Mouse (Mus musculus) gastrocnemius, postnatal 36 days (tissue): ENCODE measurements around the gene Atp13a2. TPM values are rescaled to one million over a fixed set of nuclear protein-coding genes. Genes with fewer than 3 reads are reported as not detected.

ENCODE experiments used
- DNase-seq, 2 experiments: peaks; one replicate each; pipeline ENCODE4 v3.0.0; 2022
- intact Hi-C: fragments of 180-260 bp; cut with DNase I; formaldehyde crosslinking; loops from one replicate; pipeline ENCODE4 v1.15.1; 2025
- long read RNA-seq, 2 experiments: library from polyadenylated mRNA; stranded (forward); transcript quantifications; one replicate each; pipeline ENCODE4 v2.0.0; 2021
- total RNA-seq, 2 experiments: library from RNA; stranded (reverse); gene quantifications; 2 replicates each; pipeline ENCODE4 v1.2.3; 2021

Atp13a2 gene
- total RNA-seq, result 10 to 100 TPM; 16.6 to 17.5 TPM
- long read RNA-seq, experiment 1, partial matches to known transcripts, result 5 of 13 reads
- long read RNA-seq, experiment 1, other reads (novel, unspliced or antisense), result 3 of 13 reads
- long read RNA-seq, experiment 2, partial matches to known transcripts, result 14 of 19 reads
- long read RNA-seq, experiment 2, other reads (novel, unspliced or antisense), result 2 of 19 reads

- DNase-seq, result peak; percentile 85
- intact Hi-C loops, result no loop called here
These were observed at the start of gene Atp13a2 for GRCm38 (mm10) chr4:140986711-140987395. Gene Atp13a2, plus strand, starts transcription at chr4:140986873.

GRCm38 (mm10) chr4:140944356-140944755, 42.3 kb upstream of the Atp13a2 start:
- no peak for DNase-seq
- intact Hi-C loops, result no loop called here

DNA sequence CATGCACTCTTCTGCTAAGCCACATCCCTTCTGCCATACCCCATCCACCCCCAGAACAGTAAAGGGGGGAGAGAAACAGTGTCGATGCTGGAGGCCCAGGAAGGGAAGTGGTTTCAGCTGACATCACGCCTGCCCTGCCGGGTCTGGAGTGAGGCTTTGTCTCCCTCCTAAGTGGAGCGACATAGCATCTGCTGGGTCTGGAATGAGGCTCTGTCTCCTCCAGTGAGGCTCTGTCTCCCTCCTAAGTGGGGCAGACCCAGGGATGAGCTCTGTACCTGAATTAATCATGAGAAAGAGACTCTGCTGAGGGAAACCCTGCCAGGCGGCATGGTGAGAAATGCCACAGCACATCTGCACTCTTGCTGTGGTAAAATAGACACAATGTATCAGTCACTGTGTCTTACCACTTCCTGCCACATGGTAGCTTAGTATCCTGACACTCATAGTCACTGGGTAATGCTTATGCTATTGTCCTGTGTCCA, 41.7 kb upstream of the Atp13a2 start:
- intact Hi-C loops, result no loop called here
- no peak for DNase-seq

DNA sequence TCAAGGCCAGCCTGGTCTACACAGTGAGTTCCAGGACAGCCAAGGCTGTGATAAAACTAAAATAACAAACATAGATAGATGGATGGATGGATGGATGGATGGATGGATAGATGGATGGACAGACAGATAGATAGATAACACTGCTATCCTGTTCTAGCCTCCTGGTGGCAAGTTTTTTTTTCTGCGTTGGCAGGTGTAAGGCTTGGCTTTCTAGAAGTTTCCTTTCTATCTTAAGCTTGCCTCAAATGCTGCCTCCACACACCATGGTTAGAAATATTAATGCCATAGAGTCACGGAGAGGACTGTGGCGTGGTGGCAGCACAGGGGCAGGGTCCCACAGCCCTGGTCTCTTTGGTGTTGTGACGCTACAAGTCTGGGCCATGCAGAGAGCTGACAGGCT, 41.1 kb upstream of the Atp13a2 start:
- DNase-seq, result no peak
- intact Hi-C loops, result no loop called here

DNA sequence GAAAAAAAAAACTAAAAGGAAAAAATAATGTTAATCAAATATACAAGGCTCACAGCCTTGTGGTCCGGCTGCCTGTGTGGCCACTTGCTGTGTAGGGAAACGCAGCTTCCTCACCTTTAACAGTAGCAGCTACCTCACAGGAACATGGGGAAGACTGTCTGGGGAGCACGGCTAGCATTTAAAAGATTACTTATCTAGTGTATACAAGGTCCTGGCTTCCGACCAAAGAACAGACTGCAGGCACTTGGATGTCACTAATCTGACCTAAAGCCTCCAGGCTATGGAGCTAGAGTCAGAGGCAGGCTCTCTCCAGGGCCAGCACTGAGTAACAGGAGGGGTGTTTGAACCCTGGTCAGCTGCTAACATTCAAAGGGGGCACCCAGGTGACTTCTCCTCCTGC, 40.6 kb upstream of the Atp13a2 start:
- intact Hi-C loops, result no loop called here
- DNase-seq, result no peak

- DNase-seq, result no peak
- intact Hi-C loops, result no loop called here
These were observed 40.0 kb upstream of the Atp13a2 start for GRCm38 (mm10) chr4:140946580-140947205.

- intact Hi-C loops, result no loop called here
These were observed 38.9 kb upstream of the Atp13a2 start for GRCm38 (mm10) chr4:140947487-140948440.

GRCm38 (mm10) chr4:140948481-140948880, 38.2 kb upstream of the Atp13a2 start:
- no peak for DNase-seq
- intact Hi-C loops, result no loop called here

More at GRCm38 (mm10) chr4:140947487-140948440, 38.9 kb upstream of the Atp13a2 start:
- DNase-seq, result no peak

GRCm38 (mm10) chr4:140949052-140949451, 37.6 kb upstream of the Atp13a2 start:
- intact Hi-C loops, result no loop called here

DNA sequence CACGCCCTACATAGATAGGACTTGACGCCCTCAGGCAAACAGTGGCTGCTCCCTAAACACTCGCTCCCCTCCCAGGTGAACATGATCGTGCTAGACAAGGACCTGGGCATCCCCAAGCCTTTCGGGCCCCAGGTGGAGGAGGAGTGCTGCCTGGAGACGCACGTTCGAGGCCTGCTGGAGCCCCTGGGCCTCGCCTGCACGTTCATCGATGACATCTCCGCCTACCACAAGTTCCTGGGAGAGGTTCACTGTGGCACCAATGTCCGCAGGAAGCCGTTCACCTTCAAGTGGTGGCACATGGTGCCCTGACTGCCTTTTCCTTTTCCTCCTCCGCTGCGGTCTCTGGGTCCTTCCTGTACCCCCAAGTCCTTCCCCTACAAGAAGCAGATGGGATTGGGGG, 37.1 kb upstream of the Atp13a2 start:
- DNase-seq, result peak in 1 of 2 experiments; percentile 9
- intact Hi-C loops, result loop anchor here (5.0 kb wide), 1 partner anchor 187 kb away; no protein-coding TSS in a partner anchor

More at GRCm38 (mm10) chr4:140949052-140949451, 37.6 kb upstream of the Atp13a2 start:
- no peak for DNase-seq

- peak in 1 of 2 experiments; percentile 18 for DNase-seq
- intact Hi-C loops, result loop anchor here (5.0 kb wide), 1 partner anchor 188 kb away; no protein-coding TSS in a partner anchor
These were observed 36.1 kb upstream of the Atp13a2 start for GRCm38 (mm10) chr4:140950574-140950973.

DNA sequence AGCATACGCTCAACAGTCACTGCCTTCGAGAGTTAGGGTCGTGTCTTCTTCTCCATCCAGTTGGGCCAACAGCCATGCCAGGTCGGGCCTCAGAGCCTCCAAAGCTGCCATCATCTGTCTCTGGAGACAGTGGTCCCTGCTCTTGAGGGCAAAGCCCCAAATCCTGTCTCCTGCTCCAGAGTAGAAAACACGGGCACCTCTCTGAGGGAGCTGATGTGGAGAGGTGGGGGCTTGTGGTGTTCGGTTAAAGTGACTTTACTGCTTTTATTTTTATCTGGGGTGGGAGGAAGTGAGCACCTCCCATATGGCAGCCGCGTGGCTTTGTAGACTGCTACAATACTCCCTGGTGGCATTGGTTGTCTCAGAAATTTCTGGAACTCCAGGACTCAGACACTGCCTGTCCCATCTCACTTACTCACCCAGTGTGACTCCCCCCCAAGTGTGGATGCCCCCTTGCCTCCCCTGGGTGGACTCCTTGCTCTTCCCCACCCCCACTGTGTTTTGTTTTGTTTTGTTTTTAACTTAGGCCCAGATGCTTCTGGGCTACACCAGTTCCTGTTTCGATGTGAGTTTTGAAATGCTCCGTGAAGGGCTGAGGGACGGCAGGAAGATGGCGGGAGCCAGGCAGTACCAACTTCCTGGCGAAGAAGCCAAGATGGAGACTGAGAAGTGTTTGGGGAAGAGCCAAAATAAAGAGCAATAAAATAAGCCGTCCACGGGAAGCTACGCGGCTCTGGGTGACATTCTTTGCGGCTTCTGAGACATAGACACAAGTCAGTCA, 34.6 kb upstream of the Atp13a2 start:
- DNase-seq, result no peak
- intact Hi-C loops, result loop anchor here (5.0 kb wide), 1 partner anchor 190 kb away; no protein-coding TSS in a partner anchor

- intact Hi-C loops, result loop anchor here (5.0 kb wide), 4 partner anchors 35 to 170 kb away; partner anchors contain the start of gene Padi2
- no peak for DNase-seq
These were observed 29.5 kb upstream of the Atp13a2 start for GRCm38 (mm10) chr4:140957131-140957702.

GRCm38 (mm10) chr4:140957725-140958124, 28.9 kb upstream of the Atp13a2 start:
- peak; percentile 58 to 69 for DNase-seq
- intact Hi-C loops, result loop anchor here (5.0 kb wide), 4 partner anchors 35 to 170 kb away; partner anchors contain the start of gene Padi2

DNA sequence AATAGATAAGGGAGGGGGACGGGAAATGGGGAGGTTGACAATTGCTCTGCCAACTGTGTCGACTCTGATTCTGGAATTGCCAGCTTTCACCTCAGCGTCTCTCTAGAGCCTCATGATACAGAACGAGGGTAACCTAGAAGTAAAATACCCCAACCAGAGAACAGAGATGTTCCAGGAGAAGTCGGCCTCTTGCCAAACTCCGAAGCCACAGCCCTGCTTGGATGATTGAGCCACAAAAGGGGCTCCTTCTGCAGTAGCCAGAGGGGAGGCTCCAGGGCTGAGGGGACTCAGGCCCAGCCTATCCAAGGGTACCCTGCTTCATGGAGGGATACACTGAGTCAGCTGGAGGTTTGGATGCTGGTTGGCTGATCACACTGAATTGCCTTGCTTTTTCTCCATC, 28.4 kb upstream of the Atp13a2 start:
- intact Hi-C loops, result loop anchor here (5.0 kb wide), 4 partner anchors 36 to 171 kb away; partner anchors contain the start of gene Padi2

DNA sequence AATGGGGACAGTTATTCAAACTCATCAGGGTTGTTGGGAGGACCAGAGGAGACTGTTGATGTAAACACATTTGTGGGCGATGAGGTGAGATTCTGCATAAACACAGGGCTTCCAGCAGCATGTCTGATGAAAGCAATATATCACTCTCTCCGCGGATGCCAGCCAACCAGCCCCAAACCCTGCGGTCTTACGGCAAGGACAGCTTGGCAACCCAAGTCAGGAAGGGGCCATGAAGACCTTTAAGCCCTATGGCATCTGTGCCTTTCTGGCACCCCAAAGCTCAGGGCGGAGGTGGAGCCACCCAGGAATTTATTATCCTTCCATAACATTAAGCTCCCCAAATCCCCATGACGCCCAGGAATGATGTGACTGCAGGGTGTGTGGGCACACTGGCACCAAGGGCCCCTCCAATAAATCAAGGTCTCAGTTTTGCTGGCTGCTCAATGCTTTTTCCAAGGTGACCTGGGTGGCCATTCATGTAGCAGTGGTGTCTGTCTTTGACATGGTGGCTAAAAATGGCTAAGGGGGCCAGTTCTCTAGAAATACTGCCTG, 27.5 kb upstream of the Atp13a2 start:
- intact Hi-C loops, result loop anchor here (5.0 kb wide), 4 partner anchors 37 to 172 kb away; partner anchors contain the start of gene Padi2

More for the DNA sequence above, 28.4 kb upstream of the Atp13a2 start:
- no peak for DNase-seq

GRCm38 (mm10) chr4:140959715-140960479, 26.8 kb upstream of the Atp13a2 start:
- intact Hi-C loops, result loop anchor here (5.0 kb wide), 4 partner anchors 38 to 173 kb away; partner anchors contain the start of gene Padi2
- no peak for DNase-seq

More for the DNA sequence above, 27.5 kb upstream of the Atp13a2 start:
- no peak for DNase-seq
